Mouse (Mus musculus): ENCODE results near the gene Hbb-bh2. TPM values are rescaled to one million over a fixed set of nuclear protein-coding genes. Genes with fewer than 3 reads are reported as not detected.
A peak's percentile ranks its signal among the peaks of the same experiment; 100 is the strongest.

Gene Hbb-bh2
- total and polyA plus RNA-seq, 2 experiments from 2014 or later: not detected

DNA sequence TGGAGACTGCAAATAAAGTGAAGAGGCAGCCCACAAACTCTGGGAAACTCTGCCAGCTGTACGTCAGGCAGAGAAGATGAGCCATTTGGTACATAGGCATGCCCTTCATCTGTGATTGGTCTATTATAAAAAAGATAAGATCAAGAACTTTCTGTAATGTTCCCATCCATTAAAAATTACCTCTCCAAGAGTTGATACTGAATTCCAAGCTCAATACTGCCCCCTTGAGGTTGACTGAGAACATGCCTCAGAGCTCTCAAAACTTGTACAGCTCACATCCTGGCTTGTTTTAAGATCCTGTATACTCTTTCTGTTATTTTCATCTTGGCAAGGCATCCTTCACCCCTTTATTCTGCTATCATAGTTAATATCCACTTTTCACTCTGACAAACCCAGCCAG is 33.5 kb downstream of the Hbb-bh2 start:
- H3K9ac ChIP-seq (replicated peaks; ENCODE audit: low read depth, low read length): no peak overlapping the region
- H3K4me2 ChIP-seq (ENCODE audit: low read depth, low read length): no peak overlapping the region
- DNase-seq (ENCODE audit: low spot score) (peak; percentile 12), ATAC-seq (ENCODE audit: insufficient read depth, low read depth) (no peak)
- WGBS: 44% methylated on average over 1 of the region's 1 CpGs
- no peaks in the 10 kb centered on the region for H3K36me3 ChIP-seq (replicated peaks; ENCODE audit: control insufficient read depth, insufficient read depth, low read length)
- no peaks in the 10 kb centered on the region for H3K9me3 ChIP-seq (replicated peaks; ENCODE audit: control insufficient read depth, low read length)
- no peak overlapping the region for H3K27ac ChIP-seq (ENCODE audit: low read depth)
- no peaks in the 10 kb centered on the region for H3K27me3 ChIP-seq (ENCODE audit: control insufficient read depth, insufficient read depth, low read length)
- TF ChIP-seq EP300 (IDR thresholded peaks at IDR 0.05; ENCODE audit: low read depth) (no peak), CTCF (IDR thresholded peaks at IDR 0.05; ENCODE audit: low read depth) (peak; percentile 53)
- no peak overlapping the region for H3K4me3 ChIP-seq (ENCODE audit: low read depth, low read length)
- H3K4me1 ChIP-seq (ENCODE audit: control insufficient read depth, insufficient read depth): no peaks in the 10 kb centered on the region

DNA sequence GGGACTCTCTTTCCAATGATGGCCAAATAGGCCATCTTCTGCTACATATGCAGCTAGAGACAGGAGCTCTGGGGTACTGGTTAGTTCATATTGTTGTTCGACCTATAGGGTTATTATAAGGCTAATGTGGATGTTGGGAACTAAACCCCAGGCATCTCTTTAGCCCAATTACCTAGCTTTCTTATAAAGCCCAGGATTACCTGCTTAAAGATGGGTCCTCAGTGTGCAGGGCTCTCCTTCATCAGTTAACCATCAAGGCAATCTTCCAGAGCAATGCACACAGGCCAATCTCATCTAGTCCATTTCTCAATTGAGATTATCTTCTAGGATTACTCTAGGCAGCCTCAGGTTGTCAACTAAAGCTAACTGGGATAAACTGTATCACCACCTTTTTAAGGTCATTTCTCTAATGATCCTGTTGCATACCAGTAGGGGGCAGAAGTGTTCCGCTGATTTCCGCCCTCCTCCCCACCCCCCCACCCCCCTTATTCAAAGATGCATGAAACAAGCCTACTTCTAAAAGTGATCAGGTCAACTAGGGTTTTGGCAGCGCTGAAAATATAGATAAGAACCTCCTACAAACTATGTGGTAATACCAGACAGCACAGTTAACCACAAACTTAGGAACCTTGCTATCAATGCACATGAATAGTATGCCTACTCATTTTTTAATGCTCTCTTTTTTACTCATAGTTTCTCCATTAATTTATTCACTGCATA is 47.5 kb downstream of the Hbb-bh2 start:
- Histone ChIP-seq H3K4me3 (ENCODE audit: low read depth, low read length) (no peak overlapping the region), H3K9me3 (replicated peaks; ENCODE audit: control insufficient read depth, low read length) (no peaks in the 10 kb centered on the region), H3K27ac (ENCODE audit: low read depth) (no peak overlapping the region), H3K27me3 (ENCODE audit: control insufficient read depth, insufficient read depth, low read length) (no peaks in the 10 kb centered on the region), H3K4me1 (ENCODE audit: control insufficient read depth, insufficient read depth) (no peaks in the 10 kb centered on the region), H3K4me2 (ENCODE audit: low read depth, low read length) (no peak overlapping the region), H3K9ac (replicated peaks; ENCODE audit: low read depth, low read length) (no peak overlapping the region), H3K36me3 (replicated peaks; ENCODE audit: control insufficient read depth, insufficient read depth, low read length) (no peaks in the 10 kb centered on the region)
- TF ChIP-seq EP300 (IDR thresholded peaks at IDR 0.05; ENCODE audit: low read depth): no peak
- TF ChIP-seq CTCF (IDR thresholded peaks at IDR 0.05; ENCODE audit: low read depth): no peak
- 21% methylated on average over 4 of the region's 4 CpGs for WGBS
- DNase-seq (ENCODE audit: low spot score) (no peak), ATAC-seq (ENCODE audit: insufficient read depth, low read depth) (no peak)

DNA sequence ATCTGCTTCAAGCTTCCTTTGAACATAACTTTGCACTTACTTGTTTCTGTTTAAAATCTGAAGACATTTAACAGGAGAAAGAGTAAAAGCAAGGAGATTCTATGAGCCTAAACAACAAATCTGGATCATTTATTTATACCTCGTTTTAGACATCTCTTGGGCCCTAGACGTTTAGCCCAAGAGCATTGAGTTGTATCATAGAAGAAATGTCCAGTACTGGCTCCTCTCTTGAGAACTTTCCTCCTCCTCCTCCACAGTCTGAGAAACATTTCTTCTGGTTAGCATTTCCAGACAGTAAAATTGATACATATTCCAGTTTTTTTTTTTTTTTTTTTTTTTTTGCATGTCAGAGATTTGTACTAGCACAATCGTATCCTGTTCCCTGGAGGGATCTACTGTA is 48.6 kb downstream of the Hbb-bh2 start, which contains the start of gene Olfr67:
Gene Olfr67 (minus strand): TSS at position 101 of the 400 bp plus-strand sequence.
- H3K4me2 ChIP-seq (ENCODE audit: low read depth, low read length): no peak within 1 kb of the TSS
- no peaks in the 10 kb centered on the region for H3K36me3 ChIP-seq (replicated peaks; ENCODE audit: control insufficient read depth, insufficient read depth, low read length)
- H3K4me1 ChIP-seq (ENCODE audit: control insufficient read depth, insufficient read depth): no peaks in the 10 kb centered on the region
- no peak within 1 kb of the TSS for H3K9ac ChIP-seq (replicated peaks; ENCODE audit: low read depth, low read length)
- DNase-seq (ENCODE audit: low spot score) (no peak), ATAC-seq (ENCODE audit: insufficient read depth, low read depth) (no peak)
- TF ChIP-seq EP300 (IDR thresholded peaks at IDR 0.05; ENCODE audit: low read depth) (no peak), CTCF (IDR thresholded peaks at IDR 0.05; ENCODE audit: low read depth) (no peak)
- H3K27ac ChIP-seq (ENCODE audit: low read depth): no peak within 1 kb of the TSS
- H3K4me3 ChIP-seq (ENCODE audit: low read depth, low read length): no peak within 1 kb of the TSS
- H3K27me3 ChIP-seq (ENCODE audit: control insufficient read depth, insufficient read depth, low read length): no peaks in the 10 kb centered on the region
- 50% methylated on average over 3 of the region's 3 CpGs for WGBS
- no peaks in the 10 kb centered on the region for H3K9me3 ChIP-seq (replicated peaks; ENCODE audit: control insufficient read depth, low read length)

Other genes starting within 250 kb of the Hbb-bh2 start
Only the 30 nearest of the 32 such genes appear.
- not detected in 2 replicates for gene Olfr620, start 228.0 kb downstream of the Hbb-bh2 start, total RNA-seq (2014; rRNA removed; ENCODE audit: low replicate concordance)
- gene Olfr620, start 228.0 kb downstream of the Hbb-bh2 start, polyA plus RNA-seq (2015; fragmentation: Nextera tagmentation; extraction: Ambion mirVana): not detected in 2 replicates
- gene Olfr622, start 197.8 kb downstream of the Hbb-bh2 start, total RNA-seq (2014; rRNA removed; ENCODE audit: low replicate concordance): not detected in 2 replicates
- gene Olfr622, start 197.8 kb downstream of the Hbb-bh2 start, polyA plus RNA-seq (2015; fragmentation: Nextera tagmentation; extraction: Ambion mirVana): not detected in 2 replicates
- gene Olfr623, start 176.8 kb downstream of the Hbb-bh2 start, total RNA-seq (2014; rRNA removed; ENCODE audit: low replicate concordance): not detected in 2 replicates
- not detected in 2 replicates for gene Olfr623, start 176.8 kb downstream of the Hbb-bh2 start, polyA plus RNA-seq (2015; fragmentation: Nextera tagmentation; extraction: Ambion mirVana)
- not detected in 2 replicates for gene Olfr624, start 169.3 kb downstream of the Hbb-bh2 start, total RNA-seq (2014; rRNA removed; ENCODE audit: low replicate concordance)
- gene Olfr624, start 169.3 kb downstream of the Hbb-bh2 start, polyA plus RNA-seq (2015; fragmentation: Nextera tagmentation; extraction: Ambion mirVana): 0.03 TPM in 1 of 2 replicates, not detected in the other
- gene Olfr625-ps1, start 157.8 kb downstream of the Hbb-bh2 start, total RNA-seq (2014; rRNA removed; ENCODE audit: low replicate concordance): not detected in 2 replicates
- gene Olfr625-ps1, start 157.8 kb downstream of the Hbb-bh2 start, polyA plus RNA-seq (2015; fragmentation: Nextera tagmentation; extraction: Ambion mirVana): not detected in 2 replicates
- not detected in 2 replicates for gene Olfr243, start 125.8 kb downstream of the Hbb-bh2 start, total RNA-seq (2014; rRNA removed; ENCODE audit: low replicate concordance)
- gene Olfr243, start 125.8 kb downstream of the Hbb-bh2 start, polyA plus RNA-seq (2015; fragmentation: Nextera tagmentation; extraction: Ambion mirVana): not detected in 2 replicates
- gene Olfr628, start 110.1 kb downstream of the Hbb-bh2 start, total RNA-seq (2014; rRNA removed; ENCODE audit: low replicate concordance): not detected in 2 replicates
- not detected in 2 replicates for gene Olfr628, start 110.1 kb downstream of the Hbb-bh2 start, polyA plus RNA-seq (2015; fragmentation: Nextera tagmentation; extraction: Ambion mirVana)
- gene Olfr629, start 95.6 kb downstream of the Hbb-bh2 start, total RNA-seq (2014; rRNA removed; ENCODE audit: low replicate concordance): not detected in 2 replicates
- not detected in 2 replicates for gene Olfr629, start 95.6 kb downstream of the Hbb-bh2 start, polyA plus RNA-seq (2015; fragmentation: Nextera tagmentation; extraction: Ambion mirVana)
- not detected in 2 replicates for gene Olfr630, start 83.2 kb downstream of the Hbb-bh2 start, total RNA-seq (2014; rRNA removed; ENCODE audit: low replicate concordance)
- not detected in 2 replicates for gene Olfr630, start 83.2 kb downstream of the Hbb-bh2 start, polyA plus RNA-seq (2015; fragmentation: Nextera tagmentation; extraction: Ambion mirVana)
- gene Olfr69, start 68.9 kb downstream of the Hbb-bh2 start, total RNA-seq (2014; rRNA removed; ENCODE audit: low replicate concordance): not detected in 2 replicates
- gene Olfr69, start 68.9 kb downstream of the Hbb-bh2 start, polyA plus RNA-seq (2015; fragmentation: Nextera tagmentation; extraction: Ambion mirVana): not detected in 2 replicates
- not detected in 2 replicates for gene Olfr68, start 60.8 kb downstream of the Hbb-bh2 start, total RNA-seq (2014; rRNA removed; ENCODE audit: low replicate concordance)
- not detected in 2 replicates for gene Olfr68, start 60.8 kb downstream of the Hbb-bh2 start, polyA plus RNA-seq (2015; fragmentation: Nextera tagmentation; extraction: Ambion mirVana)
- not detected in 2 replicates for gene Olfr67, start 48.7 kb downstream of the Hbb-bh2 start, total RNA-seq (2014; rRNA removed; ENCODE audit: low replicate concordance)
- not detected in 2 replicates for gene Olfr67, start 48.7 kb downstream of the Hbb-bh2 start, polyA plus RNA-seq (2015; fragmentation: Nextera tagmentation; extraction: Ambion mirVana)
- 716 and 1,401 TPM in 2 replicates for gene Hbb-bt, start 26.5 kb downstream of the Hbb-bh2 start, total RNA-seq (2014; rRNA removed; ENCODE audit: low replicate concordance)
- 772 and 1,221 TPM in 2 replicates for gene Hbb-bt, start 26.5 kb downstream of the Hbb-bh2 start, polyA plus RNA-seq (2015; fragmentation: Nextera tagmentation; extraction: Ambion mirVana)
- gene Hbb-bs, start 12.4 kb downstream of the Hbb-bh2 start, total RNA-seq (2014; rRNA removed; ENCODE audit: low replicate concordance): 5,431 and 6,330 TPM in 2 replicates
- gene Hbb-bs, start 12.4 kb downstream of the Hbb-bh2 start, polyA plus RNA-seq (2015; fragmentation: Nextera tagmentation; extraction: Ambion mirVana): 3,638 and 5,614 TPM in 2 replicates
- not detected in 2 replicates for gene Hbb-bh1, start 2.6 kb upstream of the Hbb-bh2 start, total RNA-seq (2014; rRNA removed; ENCODE audit: low replicate concordance)
- not detected in 2 replicates for gene Hbb-bh1, start 2.6 kb upstream of the Hbb-bh2 start, polyA plus RNA-seq (2015; fragmentation: Nextera tagmentation; extraction: Ambion mirVana)
- 0.80 TPM in 1 of 2 replicates, not detected in the other for gene Hbb-y, start 12.7 kb upstream of the Hbb-bh2 start, total RNA-seq (2014; rRNA removed; ENCODE audit: low replicate concordance)
- gene Hbb-y, start 12.7 kb upstream of the Hbb-bh2 start, polyA plus RNA-seq (2015; fragmentation: Nextera tagmentation; extraction: Ambion mirVana): 2.2 and 2.7 TPM in 2 replicates
- not detected in 2 replicates for gene Olfr66, start 45.7 kb upstream of the Hbb-bh2 start, total RNA-seq (2014; rRNA removed; ENCODE audit: low replicate concordance)
- gene Olfr66, start 45.7 kb upstream of the Hbb-bh2 start, polyA plus RNA-seq (2015; fragmentation: Nextera tagmentation; extraction: Ambion mirVana): not detected in 2 replicates
- gene Olfr64, start 54.0 kb upstream of the Hbb-bh2 start, total RNA-seq (2014; rRNA removed; ENCODE audit: low replicate concordance): not detected in 2 replicates
- gene Olfr64, start 54.0 kb upstream of the Hbb-bh2 start, polyA plus RNA-seq (2015; fragmentation: Nextera tagmentation; extraction: Ambion mirVana): not detected in 2 replicates
- not detected in 2 replicates for gene Olfr65, start 63.0 kb upstream of the Hbb-bh2 start, total RNA-seq (2014; rRNA removed; ENCODE audit: low replicate concordance)
- gene Olfr65, start 63.0 kb upstream of the Hbb-bh2 start, polyA plus RNA-seq (2015; fragmentation: Nextera tagmentation; extraction: Ambion mirVana): not detected in 2 replicates
- not detected in 2 replicates for gene Olfr631, start 88.3 kb upstream of the Hbb-bh2 start, total RNA-seq (2014; rRNA removed; ENCODE audit: low replicate concordance)
- not detected in 2 replicates for gene Olfr631, start 88.3 kb upstream of the Hbb-bh2 start, polyA plus RNA-seq (2015; fragmentation: Nextera tagmentation; extraction: Ambion mirVana)
- gene Olfr632, start 93.8 kb upstream of the Hbb-bh2 start, total RNA-seq (2014; rRNA removed; ENCODE audit: low replicate concordance): not detected in 2 replicates
- gene Olfr632, start 93.8 kb upstream of the Hbb-bh2 start, polyA plus RNA-seq (2015; fragmentation: Nextera tagmentation; extraction: Ambion mirVana): not detected in 2 replicates
- not detected in 2 replicates for gene Olfr633, start 103.9 kb upstream of the Hbb-bh2 start, total RNA-seq (2014; rRNA removed; ENCODE audit: low replicate concordance)
- gene Olfr633, start 103.9 kb upstream of the Hbb-bh2 start, polyA plus RNA-seq (2015; fragmentation: Nextera tagmentation; extraction: Ambion mirVana): not detected in 2 replicates
- gene Olfr635, start 130.6 kb upstream of the Hbb-bh2 start, total RNA-seq (2014; rRNA removed; ENCODE audit: low replicate concordance): not detected in 2 replicates
- not detected in 2 replicates for gene Olfr635, start 130.6 kb upstream of the Hbb-bh2 start, polyA plus RNA-seq (2015; fragmentation: Nextera tagmentation; extraction: Ambion mirVana)
- not detected in 2 replicates for gene Olfr638, start 158.2 kb upstream of the Hbb-bh2 start, total RNA-seq (2014; rRNA removed; ENCODE audit: low replicate concordance)
- gene Olfr638, start 158.2 kb upstream of the Hbb-bh2 start, polyA plus RNA-seq (2015; fragmentation: Nextera tagmentation; extraction: Ambion mirVana): not detected in 2 replicates
- gene Olfr639, start 176.8 kb upstream of the Hbb-bh2 start, total RNA-seq (2014; rRNA removed; ENCODE audit: low replicate concordance): not detected in 2 replicates
- not detected in 2 replicates for gene Olfr639, start 176.8 kb upstream of the Hbb-bh2 start, polyA plus RNA-seq (2015; fragmentation: Nextera tagmentation; extraction: Ambion mirVana)
- not detected in 2 replicates for gene Olfr640, start 185.1 kb upstream of the Hbb-bh2 start, total RNA-seq (2014; rRNA removed; ENCODE audit: low replicate concordance)
- not detected in 2 replicates for gene Olfr640, start 185.1 kb upstream of the Hbb-bh2 start, polyA plus RNA-seq (2015; fragmentation: Nextera tagmentation; extraction: Ambion mirVana)
- gene Olfr641, start 194.9 kb upstream of the Hbb-bh2 start, total RNA-seq (2014; rRNA removed; ENCODE audit: low replicate concordance): not detected in 2 replicates
- gene Olfr641, start 194.9 kb upstream of the Hbb-bh2 start, polyA plus RNA-seq (2015; fragmentation: Nextera tagmentation; extraction: Ambion mirVana): not detected in 2 replicates
- not detected in 2 replicates for gene Olfr642, start 212.1 kb upstream of the Hbb-bh2 start, total RNA-seq (2014; rRNA removed; ENCODE audit: low replicate concordance)
- not detected in 2 replicates for gene Olfr642, start 212.1 kb upstream of the Hbb-bh2 start, polyA plus RNA-seq (2015; fragmentation: Nextera tagmentation; extraction: Ambion mirVana)
- not detected in 2 replicates for gene 4930516K23Rik, start 220.9 kb upstream of the Hbb-bh2 start, total RNA-seq (2014; rRNA removed; ENCODE audit: low replicate concordance)
- not detected in 2 replicates for gene 4930516K23Rik, start 220.9 kb upstream of the Hbb-bh2 start, polyA plus RNA-seq (2015; fragmentation: Nextera tagmentation; extraction: Ambion mirVana)
- not detected in 2 replicates for gene Olfr644, start 231.3 kb upstream of the Hbb-bh2 start, total RNA-seq (2014; rRNA removed; ENCODE audit: low replicate concordance)
- not detected in 2 replicates for gene Olfr644, start 231.3 kb upstream of the Hbb-bh2 start, polyA plus RNA-seq (2015; fragmentation: Nextera tagmentation; extraction: Ambion mirVana)